Mouse (Mus musculus) limb, embryonic 13.5 days (tissue): ENCODE data around the gene Gm20388. TPM values are rescaled to one million over a fixed set of nuclear protein-coding genes. Genes with fewer than 3 reads are reported as not detected.

Experiments used
- ATAC-seq: fragments of 200-750 bp; cut with Nextera tagmentation; 2 replicates; pipeline ENCODE4 v1.8.0; 2017; ENCODE audit warnings: low read depth, moderate number of reproducible peaks, moderate TSS enrichment; ENCODE audit not compliant: low FRiP score
- H3K27ac ChIP-seq: fragments of 300-500 bp; sonication (generic); 2 replicates; pipeline ENCODE4 v1.5.1; 2015; ENCODE audit warnings: inconsistent platforms, mild to moderate bottlenecking, moderate library complexity
- H3K27me3 ChIP-seq: fragments of 300-500 bp; sonication (generic); 2 replicates; pipeline ENCODE4 v1.6.1; 2015; ENCODE audit warnings: mild to moderate bottlenecking, inconsistent platforms
- H3K36me3 ChIP-seq: fragments of 300-500 bp; sonication (generic); 2 replicates; pipeline ENCODE4 v1.6.1; 2015; ENCODE audit warnings: inconsistent platforms, mild to moderate bottlenecking, moderate library complexity
- H3K4me1 ChIP-seq: fragments of 300-500 bp; sonication (generic); 2 replicates; pipeline ENCODE4 v1.6.1; 2015; ENCODE audit warnings: inconsistent platforms
- H3K4me2 ChIP-seq: fragments of 300-500 bp; sonication (generic); replicated peaks from 2 replicates; pipeline ENCODE4 v1.6.1; 2015; ENCODE audit warnings: inconsistent platforms, mild to moderate bottlenecking, moderate library complexity
- H3K4me3 ChIP-seq: fragments of 300-500 bp; sonication (generic); 2 replicates; pipeline ENCODE4 v1.5.1; 2015; ENCODE audit warnings: moderate library complexity, mild to moderate bottlenecking, inconsistent platforms
- H3K9ac ChIP-seq: fragments of 300-500 bp; sonication (generic); 2 replicates; pipeline ENCODE4 v1.6.1; 2015; ENCODE audit warnings: mild to moderate bottlenecking, inconsistent platforms
- H3K9me3 ChIP-seq: fragments of 300-500 bp; sonication (generic); 2 replicates; pipeline ENCODE4 v1.6.1; 2016; ENCODE audit warnings: inconsistent platforms
- WGBS: fragments of 180-500 bp; shearing (Covaris S2); methylation state at CpG from one replicate; pipeline ENCODE4 v1.1.7; 2015; 5-methylcytosine and 5-hydroxymethylcytosine counted together
- polyA plus RNA-seq: library from polyadenylated mRNA; unstranded; fragments of >200 nt; fragmentation: Nextera tagmentation; extraction: Ambion mirVana; gene quantifications from 2 replicates; pipeline ENCODE4 v1.2.1, GENCODE M21; 2015

Gm20388 gene
- polyA plus RNA-seq, 1 experiment from 2014 or later: 7.1 TPM

- no peaks in the 10 kb centered on the region for H3K9me3 ChIP-seq
- H3K4me1 ChIP-seq: no peaks in the 10 kb centered on the region
- peaks cover 19% of the 10 kb centered on the region; the same call in 1 of the 2 replicates for H3K27me3 ChIP-seq
- no peak for ATAC-seq
- H3K4me3 ChIP-seq: no peak overlapping the region
- no peak overlapping the region for H3K27ac ChIP-seq
- no peak overlapping the region for H3K9ac ChIP-seq
- H3K4me2 ChIP-seq: no peak overlapping the region
- WGBS: 89% methylated on average over 7 of the region's 7 CpGs
- no peaks in the 10 kb centered on the region for H3K36me3 ChIP-seq
Measured at GRCm38 (mm10) chr8:122764790-122765474, 2854.3 kb downstream of the Gm20388 start.

GRCm38 (mm10) chr8:122766189-122766588 is 2855.5 kb downstream of the Gm20388 start:
- H3K27ac ChIP-seq: no peak overlapping the region
- H3K9ac ChIP-seq: no peak overlapping the region
- WGBS: 65% methylated on average over 5 of the region's 5 CpGs
- no peak overlapping the region for H3K4me2 ChIP-seq
- H3K4me1 ChIP-seq: no peaks in the 10 kb centered on the region
- H3K36me3 ChIP-seq: no peaks in the 10 kb centered on the region
- H3K9me3 ChIP-seq: no peaks in the 10 kb centered on the region
- peaks cover 22% of the 10 kb centered on the region; the same call in 1 of the 2 replicates for H3K27me3 ChIP-seq
- H3K4me3 ChIP-seq: no peak overlapping the region
- ATAC-seq: no peak

- H3K27ac ChIP-seq: no peak overlapping the region
- WGBS: 76% methylated on average over 8 of the region's 8 CpGs
- H3K4me2 ChIP-seq: no peak overlapping the region
- no peaks in the 10 kb centered on the region for H3K9me3 ChIP-seq
- H3K36me3 ChIP-seq: no peaks in the 10 kb centered on the region
- peaks cover 22% of the 10 kb centered on the region; the same call in 1 of the 2 replicates for H3K27me3 ChIP-seq
- ATAC-seq: no peak
- no peak overlapping the region for H3K4me3 ChIP-seq
- H3K4me1 ChIP-seq: no peaks in the 10 kb centered on the region
- no peak overlapping the region for H3K9ac ChIP-seq
Measured at GRCm38 (mm10) chr8:122766647-122767200, 2856.1 kb downstream of the Gm20388 start.

- no peaks in the 10 kb centered on the region for H3K36me3 ChIP-seq
- no peak for ATAC-seq
- no peak overlapping the region for H3K4me3 ChIP-seq
- H3K9me3 ChIP-seq: no peaks in the 10 kb centered on the region
- no peak overlapping the region for H3K9ac ChIP-seq
- WGBS: 46% methylated on average over 9 of the region's 9 CpGs
- H3K27me3 ChIP-seq: peaks cover 22% of the 10 kb centered on the region; the same call in 1 of the 2 replicates
- H3K4me1 ChIP-seq: no peaks in the 10 kb centered on the region
- no peak overlapping the region for H3K27ac ChIP-seq
- H3K4me2 ChIP-seq: no peak overlapping the region
Measured at GRCm38 (mm10) chr8:122767229-122767628, 2856.6 kb downstream of the Gm20388 start.

- ATAC-seq: no peak
- no peaks in the 10 kb centered on the region for H3K4me1 ChIP-seq
- H3K27me3 ChIP-seq: peaks cover 25% of the 10 kb centered on the region; the same call in 1 of the 2 replicates
- H3K36me3 ChIP-seq: no peaks in the 10 kb centered on the region
- no peak overlapping the region for H3K27ac ChIP-seq
- WGBS: 64% methylated on average over 24 of the region's 24 CpGs
- no peak overlapping the region for H3K4me3 ChIP-seq
- no peaks in the 10 kb centered on the region for H3K9me3 ChIP-seq
- H3K4me2 ChIP-seq: no peak overlapping the region
- H3K9ac ChIP-seq: no peak overlapping the region
Measured at GRCm38 (mm10) chr8:122769251-122770058, 2858.8 kb downstream of the Gm20388 start.

GRCm38 (mm10) chr8:122772431-122773060 is 2861.9 kb downstream of the Gm20388 start:
- no peaks in the 10 kb centered on the region for H3K36me3 ChIP-seq
- H3K27me3 ChIP-seq: peaks cover 24% of the 10 kb centered on the region; the same call in 1 of the 2 replicates
- H3K4me2 ChIP-seq: no peak overlapping the region
- no peak overlapping the region for H3K27ac ChIP-seq
- no peak for ATAC-seq
- H3K9ac ChIP-seq: no peak overlapping the region
- H3K9me3 ChIP-seq: no peaks in the 10 kb centered on the region
- H3K4me3 ChIP-seq: no peak overlapping the region
- 23% methylated on average over 10 of the region's 10 CpGs for WGBS
- H3K4me1 ChIP-seq: peaks cover 8% of the 10 kb centered on the region

- 1% methylated on average over 50 of the region's 50 CpGs for whole genome bisulfite sequencing
- Histone ChIP-seq H3K4me1 (peaks cover 8% of the 10 kb centered on the region), H3K36me3 (peaks cover 15% of the 10 kb centered on the region), H3K27ac (no peak within 1 kb of the TSS), H3K27me3 (peaks cover 3% of the 10 kb centered on the region; the same call in 1 of the 2 replicates), H3K9me3 (no peaks in the 10 kb centered on the region), H3K4me3 (peak within 1 kb of the TSS; percentile 83), H3K9ac (peak within 1 kb of the TSS; percentile 83), H3K4me2 (peak within 1 kb of the TSS; percentile 89)
- ATAC-seq: peak; percentile 84
Measured at GRCm38 (mm10) chr8:122775285-122776155, 2864.9 kb downstream of the Gm20388 start, which contains the start of gene Acsf3. Acsf3 (plus strand) TSS chr8:122775486.

- WGBS: 86% methylated on average over 6 of the region's 6 CpGs
- Histone ChIP-seq H3K27me3 (peaks cover 3% of the 10 kb centered on the region; the same call in 1 of the 2 replicates), H3K9ac (no peak overlapping the region), H3K27ac (no peak overlapping the region), H3K36me3 (peaks cover 36% of the 10 kb centered on the region), H3K4me1 (peaks cover 8% of the 10 kb centered on the region), H3K9me3 (no peaks in the 10 kb centered on the region), H3K4me2 (no peak overlapping the region), H3K4me3 (no peak overlapping the region)
- no peak for ATAC-seq
Measured at GRCm38 (mm10) chr8:122777701-122778100, 2867.1 kb downstream of the Gm20388 start.

- H3K4me3 ChIP-seq: no peak overlapping the region
- 67% methylated on average over 3 of the region's 3 CpGs for WGBS
Measured at GRCm38 (mm10) chr8:122778703-122779239, 2868.1 kb downstream of the Gm20388 start.

GRCm38 (mm10) chr8:122779255-122779654 is 2868.6 kb downstream of the Gm20388 start:
- no peak for ATAC-seq
- WGBS: 77% methylated on average over 9 of the region's 9 CpGs
- H3K4me2 ChIP-seq: no peak overlapping the region
- peaks cover 50% of the 10 kb centered on the region for H3K36me3 ChIP-seq
- H3K9me3 ChIP-seq: no peaks in the 10 kb centered on the region
- no peak overlapping the region for H3K9ac ChIP-seq
- no peak overlapping the region for H3K27ac ChIP-seq
- peaks cover 8% of the 10 kb centered on the region for H3K4me1 ChIP-seq
- no peak overlapping the region for H3K4me3 ChIP-seq
- H3K27me3 ChIP-seq: no peaks in the 10 kb centered on the region

More at GRCm38 (mm10) chr8:122778703-122779239, 2868.1 kb downstream of the Gm20388 start:
- ATAC-seq: no peak
- Histone ChIP-seq H3K4me1 (peaks cover 8% of the 10 kb centered on the region), H3K27ac (no peak overlapping the region), H3K27me3 (no peaks in the 10 kb centered on the region), H3K9me3 (no peaks in the 10 kb centered on the region), H3K9ac (no peak overlapping the region), H3K4me2 (no peak overlapping the region), H3K36me3 (peaks cover 45% of the 10 kb centered on the region)

- no peak overlapping the region for H3K4me2 ChIP-seq
- H3K36me3 ChIP-seq: peaks cover 96% of the 10 kb centered on the region
- no peak overlapping the region for H3K27ac ChIP-seq
- no peaks in the 10 kb centered on the region for H3K9me3 ChIP-seq
- no peaks in the 10 kb centered on the region for H3K27me3 ChIP-seq
- WGBS: 84% methylated on average over 1 of the region's 1 CpGs
- H3K4me1 ChIP-seq: no peaks in the 10 kb centered on the region
- no peak for ATAC-seq
- no peak overlapping the region for H3K4me3 ChIP-seq
- H3K9ac ChIP-seq: no peak overlapping the region
Measured at GRCm38 (mm10) chr8:122784756-122785155, 2874.1 kb downstream of the Gm20388 start.
